Mouse (Mus musculus): Measurements from ENCODE around the gene Vars. TPM values are rescaled to one million over a fixed set of nuclear protein-coding genes. Genes with fewer than 3 reads are reported as not detected.
"Not testable (repeated sequence)": the region's sequence is repeated elsewhere in the genome, so short reads cannot be mapped to it uniquely, and the experiment has no call there.

The Vars gene
- polyA plus RNA-seq, 1 experiment from 2014 or later = 92.3 TPM

GRCm38 (mm10) chr17:34996411-34997141, 4.2 kb upstream of the Vars start:
- no peaks in the 10 kb centered on the region for H3K27me3 ChIP-seq (ENCODE audit: control insufficient read depth, insufficient read depth, low read length)
- 88% methylated on average over 12 of the region's 14 CpGs for WGBS
- H3K9ac ChIP-seq (replicated peaks; ENCODE audit: low read depth, low read length) = no peak overlapping the region
- H3K36me3 ChIP-seq (ENCODE audit: control insufficient read depth, insufficient read depth, low read length) = peaks cover 14% of the 10 kb centered on the region; the same call in 1 of the 2 replicates
- no peak overlapping the region for H3K4me3 ChIP-seq (ENCODE audit: low read depth, low read length)
- ATAC-seq (ENCODE audit: insufficient number of reproducible peaks, insufficient read depth, low FRiP score, low read depth) = no peak
- H3K4me1 ChIP-seq (ENCODE audit: control insufficient read depth, insufficient read depth, low read length) = peaks cover 7% of the 10 kb centered on the region; the same call in 1 of the 2 replicates
- H3K9me3 ChIP-seq (ENCODE audit: control insufficient read depth, low read depth, low read length) = no peaks in the 10 kb centered on the region
- no peak overlapping the region for H3K4me2 ChIP-seq (replicated peaks; ENCODE audit: low read depth, low read length)
- no peak overlapping the region for H3K27ac ChIP-seq (ENCODE audit: low read length)

- H3K9ac ChIP-seq (replicated peaks; ENCODE audit: low read depth, low read length) = no peak overlapping the region
- no peak overlapping the region for H3K4me2 ChIP-seq (replicated peaks; ENCODE audit: low read depth, low read length)
Measured at GRCm38 (mm10) chr17:34997142-34997483, 3.7 kb upstream of the Vars start.

GRCm38 (mm10) chr17:34998526-34999430, 2.0 kb upstream of the Vars start:
- Histone ChIP-seq H3K36me3 (ENCODE audit: control insufficient read depth, insufficient read depth, low read length) (peaks cover 14% of the 10 kb centered on the region; the same call in 1 of the 2 replicates), H3K4me3 (ENCODE audit: low read depth, low read length) (peak overlapping the region; percentile 28; the same call in 1 of the 2 replicates), H3K27ac (ENCODE audit: low read length) (no peak overlapping the region), H3K4me1 (ENCODE audit: control insufficient read depth, insufficient read depth, low read length) (peaks cover 22% of the 10 kb centered on the region), H3K9me3 (ENCODE audit: control insufficient read depth, low read depth, low read length) (no peaks in the 10 kb centered on the region), H3K27me3 (ENCODE audit: control insufficient read depth, insufficient read depth, low read length) (no peaks in the 10 kb centered on the region), H3K9ac (replicated peaks; ENCODE audit: low read depth, low read length) (no peak overlapping the region), H3K4me2 (replicated peaks; ENCODE audit: low read depth, low read length) (peak overlapping the region; percentile 44; the same call in 1 of the 2 replicates)
- 92% methylated on average over 15 of the region's 15 CpGs for WGBS
- ATAC-seq (ENCODE audit: insufficient number of reproducible peaks, insufficient read depth, low FRiP score, low read depth) = no peak

More at GRCm38 (mm10) chr17:34997142-34997483, 3.7 kb upstream of the Vars start:
- no peaks in the 10 kb centered on the region for H3K9me3 ChIP-seq (ENCODE audit: control insufficient read depth, low read depth, low read length)
- no peak for ATAC-seq (ENCODE audit: insufficient number of reproducible peaks, insufficient read depth, low FRiP score, low read depth)
- no peak overlapping the region for H3K27ac ChIP-seq (ENCODE audit: low read length)
- WGBS = 80% methylated on average over 5 of the region's 5 CpGs
- H3K4me1 ChIP-seq (ENCODE audit: control insufficient read depth, insufficient read depth, low read length) = peaks cover 7% of the 10 kb centered on the region; the same call in 1 of the 2 replicates
- peaks cover 14% of the 10 kb centered on the region; the same call in 1 of the 2 replicates for H3K36me3 ChIP-seq (ENCODE audit: control insufficient read depth, insufficient read depth, low read length)
- no peak overlapping the region for H3K4me3 ChIP-seq (ENCODE audit: low read depth, low read length)
- H3K27me3 ChIP-seq (ENCODE audit: control insufficient read depth, insufficient read depth, low read length) = no peaks in the 10 kb centered on the region

- Histone ChIP-seq H3K4me2 (replicated peaks; ENCODE audit: low read depth, low read length) (peak overlapping the region; percentile 97), H3K4me1 (ENCODE audit: control insufficient read depth, insufficient read depth, low read length) (peaks cover 22% of the 10 kb centered on the region), H3K27ac (ENCODE audit: low read length) (peak overlapping the region; percentile 98), H3K9ac (replicated peaks; ENCODE audit: low read depth, low read length) (peak overlapping the region; percentile 93), H3K36me3 (ENCODE audit: control insufficient read depth, insufficient read depth, low read length) (peaks cover 25% of the 10 kb centered on the region), H3K4me3 (ENCODE audit: low read depth, low read length) (peak overlapping the region; percentile 91)
- H3K27me3 ChIP-seq (ENCODE audit: control insufficient read depth, insufficient read depth, low read length); H3K9me3 ChIP-seq (ENCODE audit: control insufficient read depth, low read depth, low read length); ATAC-seq (ENCODE audit: insufficient number of reproducible peaks, insufficient read depth, low FRiP score, low read depth): not testable (repeated sequence)
- 15% methylated on average over 29 of the region's 32 CpGs for WGBS
Measured at GRCm38 (mm10) chr17:34999871-35000716, 693 bp upstream of the Vars start.

- peaks cover 22% of the 10 kb centered on the region for H3K4me1 ChIP-seq (ENCODE audit: control insufficient read depth, insufficient read depth, low read length)
- no peaks in the 10 kb centered on the region for H3K9me3 ChIP-seq (ENCODE audit: control insufficient read depth, low read depth, low read length)
- H3K27ac ChIP-seq (ENCODE audit: low read length) = peak overlapping the region; percentile 98
- ATAC-seq (ENCODE audit: insufficient number of reproducible peaks, insufficient read depth, low FRiP score, low read depth) = peak; percentile 3; the same call in 1 of the 2 replicates
- peak overlapping the region; percentile 91 for H3K4me3 ChIP-seq (ENCODE audit: low read depth, low read length)
- peaks cover 36% of the 10 kb centered on the region for H3K36me3 ChIP-seq (ENCODE audit: control insufficient read depth, insufficient read depth, low read length)
- 1% methylated on average over 35 of the region's 35 CpGs for WGBS
- peak overlapping the region; percentile 97 for H3K4me2 ChIP-seq (replicated peaks; ENCODE audit: low read depth, low read length)
- no peaks in the 10 kb centered on the region for H3K27me3 ChIP-seq (ENCODE audit: control insufficient read depth, insufficient read depth, low read length)
- H3K9ac ChIP-seq (replicated peaks; ENCODE audit: low read depth, low read length) = peak overlapping the region; percentile 93
Measured at GRCm38 (mm10) chr17:35001452-35002152, 815 bp downstream of the Vars start.

- Histone ChIP-seq H3K9ac (replicated peaks; ENCODE audit: low read depth, low read length) (peak overlapping the region; percentile 93), H3K9me3 (ENCODE audit: control insufficient read depth, low read depth, low read length) (no peaks in the 10 kb centered on the region), H3K36me3 (ENCODE audit: control insufficient read depth, insufficient read depth, low read length) (peaks cover 42% of the 10 kb centered on the region), H3K4me2 (replicated peaks; ENCODE audit: low read depth, low read length) (peak overlapping the region; percentile 97), H3K27me3 (ENCODE audit: control insufficient read depth, insufficient read depth, low read length) (no peaks in the 10 kb centered on the region), H3K4me3 (ENCODE audit: low read depth, low read length) (peak overlapping the region; percentile 91), H3K4me1 (ENCODE audit: control insufficient read depth, insufficient read depth, low read length) (peaks cover 20% of the 10 kb centered on the region), H3K27ac (ENCODE audit: low read length) (peak overlapping the region; percentile 98)
- no peak for ATAC-seq (ENCODE audit: insufficient number of reproducible peaks, insufficient read depth, low FRiP score, low read depth)
- WGBS = 6% methylated on average over 12 of the region's 12 CpGs
Measured at GRCm38 (mm10) chr17:35002153-35002865, 1.5 kb downstream of the Vars start.

- Histone ChIP-seq H3K4me1 (ENCODE audit: control insufficient read depth, insufficient read depth, low read length) (peaks cover 20% of the 10 kb centered on the region), H3K27me3 (ENCODE audit: control insufficient read depth, insufficient read depth, low read length) (no peaks in the 10 kb centered on the region), H3K4me2 (replicated peaks; ENCODE audit: low read depth, low read length) (peak overlapping the region; percentile 97), H3K27ac (ENCODE audit: low read length) (no peak overlapping the region), H3K4me3 (ENCODE audit: low read depth, low read length) (peak overlapping the region; percentile 91; the same call in 1 of the 2 replicates), H3K9ac (replicated peaks; ENCODE audit: low read depth, low read length) (peak overlapping the region; percentile 93; the same call in 1 of the 2 replicates), H3K36me3 (ENCODE audit: control insufficient read depth, insufficient read depth, low read length) (peaks cover 42% of the 10 kb centered on the region), H3K9me3 (ENCODE audit: control insufficient read depth, low read depth, low read length) (no peaks in the 10 kb centered on the region)
- 49% methylated on average over 9 of the region's 9 CpGs for WGBS
- no peak for ATAC-seq (ENCODE audit: insufficient number of reproducible peaks, insufficient read depth, low FRiP score, low read depth)
Measured at GRCm38 (mm10) chr17:35003022-35003838, 2.4 kb downstream of the Vars start.

Data from stomach, embryonic 14.5 days (tissue).